Mouse (Mus musculus) bone marrow macrophage, adult 2 months (primary cell): ENCODE measurements around the gene Actg1.

ENCODE experiments used
- CTCF ChIP-seq: IDR thresholded peaks from 2 replicates; pipeline ENCODE4 v1.5.1; 2012; ENCODE audit warnings: low read depth, mild to moderate bottlenecking, low read length, moderate library complexity
- POLR2A ChIP-seq: IDR thresholded peaks from 2 replicates; pipeline ENCODE4 v1.6.1; 2012; ENCODE audit warnings: mild to moderate bottlenecking, low read depth, low read length, borderline replicate concordance

- TF ChIP-seq CTCF (no peak), POLR2A (no peak)
These were observed 18.2 kb upstream of the Actg1 start for GRCm38 (mm10) chr11:120366443-120367027.
